Mouse (Mus musculus) midbrain, embryonic 15.5 days (tissue): ENCODE results near the gene Nr1i2. TPM values are rescaled to one million over a fixed set of nuclear protein-coding genes. Genes with fewer than 3 reads are reported as not detected.
"Not testable (repeated sequence)": the region's sequence is repeated elsewhere in the genome, so short reads cannot be mapped to it uniquely, and the experiment has no call there.

Source experiments
- ATAC-seq: fragments of 200-750 bp; cut with Nextera tagmentation; replicated peaks from 2 replicates; pipeline ENCODE4 v1.8.0; 2017; ENCODE audit warnings: moderate TSS enrichment
- H3K27ac ChIP-seq: fragments of 300-500 bp; sonication (generic); 2 replicates; pipeline ENCODE4 v1.5.1; 2015; ENCODE audit warnings: mild to moderate bottlenecking, inconsistent platforms
- H3K27me3 ChIP-seq: fragments of 300-500 bp; sonication (generic); replicated peaks from 2 replicates; pipeline ENCODE4 v1.6.1; 2015; ENCODE audit warnings: inconsistent platforms
- H3K36me3 ChIP-seq: fragments of 300-500 bp; sonication (generic); replicated peaks from 2 replicates; pipeline ENCODE4 v1.6.1; 2015; ENCODE audit warnings: inconsistent platforms
- H3K4me1 ChIP-seq: fragments of 300-500 bp; sonication (generic); 2 replicates; pipeline ENCODE4 v1.6.1; 2015; ENCODE audit warnings: inconsistent platforms
- H3K4me2 ChIP-seq: fragments of 300-500 bp; sonication (generic); 2 replicates; pipeline ENCODE4 v1.6.1; 2015; ENCODE audit warnings: inconsistent platforms, mild to moderate bottlenecking, moderate library complexity
- H3K4me3 ChIP-seq: fragments of 300-500 bp; sonication (generic); 2 replicates; pipeline ENCODE4 v1.5.1; 2015; ENCODE audit warnings: mild to moderate bottlenecking, inconsistent platforms
- H3K9ac ChIP-seq: fragments of 300-500 bp; sonication (generic); 2 replicates; pipeline ENCODE4 v1.6.1; 2015; ENCODE audit warnings: mild to moderate bottlenecking, inconsistent platforms
- H3K9me3 ChIP-seq: fragments of 300-500 bp; sonication (generic); 2 replicates; pipeline ENCODE4 v1.6.1; 2016; ENCODE audit warnings: inconsistent platforms
- WGBS: fragments of 180-500 bp; shearing (Covaris S2); methylation state at CpG from one replicate; pipeline ENCODE4 v1.1.7; 2015; ENCODE audit warnings: mixed read lengths; 5-methylcytosine and 5-hydroxymethylcytosine counted together
- polyA plus RNA-seq: library from polyadenylated mRNA; unstranded; fragments of >200 nt; fragmentation: Nextera tagmentation; extraction: Ambion mirVana; gene quantifications from 2 replicates; pipeline ENCODE4 v1.2.1, GENCODE M21; 2015

Gene Nr1i2
- 0.08 TPM in 1 of 2 replicates, not detected in the other for polyA plus RNA-seq

DNA sequence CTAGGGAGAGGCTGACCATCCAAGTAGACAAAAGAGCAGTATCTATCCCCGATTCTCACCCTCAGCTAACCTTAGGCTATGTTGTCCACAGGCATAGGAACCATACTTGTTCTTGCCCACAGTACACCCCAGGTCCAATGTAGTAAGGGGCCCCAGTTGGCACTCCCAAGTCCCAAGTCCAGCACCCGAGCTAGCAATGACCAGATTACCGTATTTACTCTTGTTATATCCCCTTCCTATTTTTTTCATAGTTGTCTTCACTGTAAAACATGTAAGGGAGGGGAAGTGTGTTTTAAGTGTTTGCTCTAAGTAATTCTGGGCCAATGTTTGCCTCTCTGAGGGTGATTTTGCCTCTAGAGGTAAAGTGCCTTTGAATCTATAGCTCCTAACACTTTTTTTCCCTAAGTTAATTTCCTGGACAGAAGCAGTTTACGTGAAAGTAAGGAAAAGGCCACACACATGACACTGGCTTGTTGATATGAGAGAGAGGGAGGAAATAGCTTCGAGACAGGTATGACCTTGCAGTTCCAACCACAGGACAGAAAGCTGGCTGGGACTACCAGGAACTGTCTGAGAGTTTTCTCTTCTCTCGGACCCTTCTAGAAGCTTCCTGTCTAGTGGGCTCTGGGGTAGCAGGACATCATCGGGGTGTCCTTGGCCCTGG lies at the start of gene Nr1i2:
Nr1i2 (minus strand) TSS at position 140 of the 664 bp plus-strand sequence.
- H3K9me3 ChIP-seq = no peaks in the 10 kb centered on the region
- H3K4me3 ChIP-seq = no peak within 1 kb of the TSS
- no peaks in the 10 kb centered on the region for H3K36me3 ChIP-seq
- no peak within 1 kb of the TSS for H3K4me2 ChIP-seq
- ATAC-seq = no peak
- H3K27ac ChIP-seq = no peak within 1 kb of the TSS
- 78% methylated on average over 7 of the region's 7 CpGs for WGBS
- no peaks in the 10 kb centered on the region for H3K27me3 ChIP-seq
- no peaks in the 10 kb centered on the region for H3K4me1 ChIP-seq
- no peak within 1 kb of the TSS for H3K9ac ChIP-seq

DNA sequence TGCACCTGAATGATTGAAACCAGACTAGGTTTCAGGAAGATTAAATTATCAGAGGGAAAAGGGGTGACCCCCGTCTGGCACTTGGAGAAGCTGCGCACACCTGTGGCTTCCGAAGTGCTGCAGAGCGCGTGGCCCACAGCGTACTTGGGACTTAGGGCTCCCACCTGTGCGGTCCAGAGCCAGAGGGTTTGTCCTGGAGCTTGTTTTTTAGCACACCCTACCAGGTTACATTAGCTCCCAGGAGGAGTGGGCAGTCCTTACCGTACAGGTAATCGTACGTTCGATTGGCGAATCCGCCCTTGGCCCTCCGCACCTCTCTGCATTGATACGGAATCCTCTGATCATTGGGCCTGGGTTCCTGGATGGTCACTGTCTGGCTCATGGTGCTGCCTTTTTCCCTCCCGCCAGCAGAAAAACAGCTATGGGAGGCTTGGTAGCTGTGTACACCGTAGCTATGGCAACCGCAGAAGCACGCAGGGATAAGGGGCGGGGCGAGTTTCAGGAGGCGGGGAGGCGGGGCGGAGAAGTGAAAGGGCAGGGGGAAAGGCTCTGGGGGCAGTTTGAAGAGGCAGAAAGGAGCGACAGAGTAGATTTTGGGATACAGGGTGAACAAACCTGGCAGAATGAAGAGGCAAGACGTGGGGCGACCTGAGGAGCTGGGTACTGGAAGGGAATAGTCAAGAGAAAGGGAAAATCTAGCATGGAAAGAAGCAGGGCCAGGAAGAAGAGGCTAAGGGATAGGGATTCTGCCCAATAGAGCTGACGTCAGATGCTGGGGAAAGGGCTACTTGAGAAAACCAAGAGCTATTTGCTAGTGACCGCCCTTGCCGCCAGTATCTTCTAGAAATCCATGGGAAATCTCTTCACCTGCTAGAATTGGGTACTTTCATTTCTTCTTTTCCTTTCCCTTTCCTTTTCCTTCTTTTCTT lies 47.0 kb upstream of the Nr1i2 start, which contains the start of gene Maats1:
Maats1 (minus strand) TSS at position 748 of the 929 bp plus-strand sequence.
- peak; percentile 94 for ATAC-seq
- no peak within 1 kb of the TSS for H3K27ac ChIP-seq
- H3K4me2 ChIP-seq = peak within 1 kb of the TSS; percentile 69
- 6% methylated on average over 30 of the region's 30 CpGs for WGBS
- no peaks in the 10 kb centered on the region for H3K9me3 ChIP-seq
- H3K27me3 ChIP-seq = no peaks in the 10 kb centered on the region
- peak within 1 kb of the TSS; percentile 40 for H3K9ac ChIP-seq
- H3K4me1 ChIP-seq = peaks cover 6% of the 10 kb centered on the region
- H3K36me3 ChIP-seq = no peaks in the 10 kb centered on the region
- H3K4me3 ChIP-seq = peak within 1 kb of the TSS; percentile 42

DNA sequence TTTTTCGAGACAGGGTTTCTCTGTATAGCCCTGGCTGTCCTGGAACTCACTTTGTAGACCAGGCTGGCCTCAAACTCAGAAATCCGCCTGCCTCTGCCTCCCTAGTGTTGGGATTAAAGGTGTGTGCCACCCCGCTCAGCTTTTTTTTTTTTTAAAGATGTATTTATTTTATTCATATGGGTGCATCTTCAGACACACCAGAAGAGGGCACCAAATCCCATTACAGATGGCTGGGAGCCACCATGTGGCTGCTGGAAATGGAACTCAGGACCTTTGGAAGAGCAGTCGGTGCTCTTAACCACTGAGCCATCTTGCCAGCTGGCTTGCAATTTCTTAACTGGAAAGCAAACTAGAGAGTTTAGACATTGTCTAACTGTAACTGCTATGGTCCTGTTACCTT lies 43.5 kb upstream of the Nr1i2 start:
- H3K27me3 ChIP-seq, H3K4me2 ChIP-seq, H3K4me3 ChIP-seq, ATAC-seq, H3K4me1 ChIP-seq, H3K27ac ChIP-seq, H3K9ac ChIP-seq, H3K36me3 ChIP-seq, H3K9me3 ChIP-seq: not testable (repeated sequence)
- 93% methylated on average over 4 of the region's 4 CpGs for WGBS

DNA sequence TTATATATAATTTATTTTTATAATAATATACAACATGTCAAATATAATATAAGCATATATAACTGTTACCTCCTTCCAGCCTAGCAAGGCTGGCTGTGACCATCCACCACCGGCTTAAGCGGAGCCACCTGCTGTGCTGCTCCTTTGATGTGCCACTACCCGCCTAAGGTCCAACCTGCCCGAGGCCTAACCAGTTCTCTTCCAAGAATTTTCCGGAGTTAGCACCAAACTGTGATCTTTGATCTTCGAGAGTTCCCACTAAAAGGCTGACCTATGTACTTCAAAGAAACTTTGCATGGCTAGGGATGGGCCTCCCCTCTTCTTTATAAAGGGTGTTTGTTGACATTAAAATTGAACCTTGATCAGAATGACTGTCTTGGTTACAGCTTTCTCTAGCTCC lies 39.8 kb upstream of the Nr1i2 start:
- Histone ChIP-seq H3K27ac (no peak overlapping the region), H3K9me3 (no peaks in the 10 kb centered on the region), H3K9ac (no peak overlapping the region), H3K4me3 (no peak overlapping the region), H3K36me3 (no peaks in the 10 kb centered on the region), H3K4me1 (no peaks in the 10 kb centered on the region), H3K4me2 (no peak overlapping the region), H3K27me3 (no peaks in the 10 kb centered on the region)
- 37% methylated on average over 6 of the region's 6 CpGs for WGBS
- ATAC-seq = no peak

DNA sequence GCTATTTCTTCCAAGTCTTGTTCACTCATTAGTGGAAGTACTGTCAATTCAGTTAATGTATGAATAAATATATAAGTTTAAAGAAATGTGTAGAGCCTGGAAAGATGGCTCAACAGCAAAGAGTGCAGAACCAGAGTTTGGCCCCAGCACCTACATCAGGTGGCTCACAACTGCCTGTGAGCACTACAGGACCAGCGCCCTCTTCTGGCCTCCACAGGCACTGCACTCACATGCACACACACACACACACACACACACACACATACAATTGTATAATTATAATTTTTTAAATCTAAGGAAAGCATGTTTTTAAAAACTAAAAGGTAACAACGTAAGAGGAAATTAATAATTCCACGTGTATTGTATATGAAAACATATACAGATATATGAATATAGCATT lies 34.7 kb upstream of the Nr1i2 start:
- no peaks in the 10 kb centered on the region for H3K36me3 ChIP-seq
- H3K4me1 ChIP-seq = no peaks in the 10 kb centered on the region
- ATAC-seq = no peak
- no peak overlapping the region for H3K4me2 ChIP-seq
- no peaks in the 10 kb centered on the region for H3K9me3 ChIP-seq
- no peak overlapping the region for H3K27ac ChIP-seq
- 88% methylated on average over 3 of the region's 3 CpGs for WGBS
- no peaks in the 10 kb centered on the region for H3K27me3 ChIP-seq
- no peak overlapping the region for H3K9ac ChIP-seq
- H3K4me3 ChIP-seq = no peak overlapping the region

DNA sequence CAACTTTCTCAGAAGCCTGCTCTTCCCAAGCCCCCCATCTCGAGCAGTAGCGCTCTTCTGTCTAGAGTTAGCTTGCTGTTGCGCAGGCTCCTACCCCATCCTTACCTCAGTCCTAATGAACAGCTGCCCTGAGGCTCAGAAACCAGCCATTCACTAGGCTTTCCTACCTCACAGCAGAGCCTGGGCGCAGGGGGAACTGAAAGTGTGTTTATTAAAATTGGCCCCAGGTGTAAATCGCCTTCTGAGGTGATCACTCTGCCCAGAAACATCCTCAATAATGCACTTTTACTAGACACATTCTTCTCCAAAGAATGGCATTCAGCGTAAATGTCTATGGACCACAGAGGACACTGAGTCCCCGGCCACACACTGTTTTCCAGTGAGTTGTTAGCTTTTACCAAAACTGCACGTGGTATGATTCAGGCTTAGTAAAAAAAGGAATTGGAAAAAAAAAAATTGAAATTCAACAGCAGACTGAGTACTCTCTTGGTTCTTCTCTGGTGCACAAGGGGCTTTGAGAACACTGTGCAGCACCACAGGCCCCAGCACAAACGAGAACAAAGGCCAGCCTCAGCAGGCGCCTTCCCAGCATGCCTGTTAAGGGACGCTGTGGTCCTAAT lies 32.3 kb upstream of the Nr1i2 start:
- Histone ChIP-seq H3K4me3 (no peak overlapping the region), H3K9me3 (no peaks in the 10 kb centered on the region), H3K27me3 (no peaks in the 10 kb centered on the region), H3K9ac (no peak overlapping the region), H3K36me3 (no peaks in the 10 kb centered on the region), H3K4me2 (no peak overlapping the region), H3K4me1 (no peaks in the 10 kb centered on the region), H3K27ac (no peak overlapping the region)
- WGBS = 80% methylated on average over 11 of the region's 11 CpGs
- ATAC-seq = no peak

DNA sequence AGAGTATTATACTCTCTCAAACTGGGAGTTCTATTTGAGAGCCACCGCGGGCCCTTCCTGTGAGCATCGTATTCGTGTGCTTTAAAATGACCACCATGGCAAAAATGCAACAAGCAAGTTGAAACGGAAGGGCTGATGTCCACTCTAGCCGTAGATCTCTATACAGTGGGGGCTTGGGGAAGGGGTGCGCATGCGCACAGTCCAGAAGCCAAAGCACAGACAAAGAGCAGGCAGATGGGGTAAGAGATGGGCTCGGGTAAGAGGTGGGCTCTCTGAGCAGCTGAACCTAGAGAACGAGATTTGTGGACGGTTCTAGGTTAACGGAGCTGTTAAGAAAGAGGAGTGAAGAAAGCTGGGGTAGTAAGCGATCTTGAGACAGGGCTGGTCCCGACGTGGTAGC lies 29.7 kb upstream of the Nr1i2 start:
- H3K4me3 ChIP-seq = no peak overlapping the region
- ATAC-seq = no peak
- WGBS = 90% methylated on average over 15 of the region's 15 CpGs
- H3K4me1 ChIP-seq = no peaks in the 10 kb centered on the region
- no peak overlapping the region for H3K4me2 ChIP-seq
- H3K36me3 ChIP-seq = no peaks in the 10 kb centered on the region
- H3K27ac ChIP-seq = no peak overlapping the region
- no peak overlapping the region for H3K9ac ChIP-seq
- H3K9me3 ChIP-seq = no peaks in the 10 kb centered on the region
- no peaks in the 10 kb centered on the region for H3K27me3 ChIP-seq

DNA sequence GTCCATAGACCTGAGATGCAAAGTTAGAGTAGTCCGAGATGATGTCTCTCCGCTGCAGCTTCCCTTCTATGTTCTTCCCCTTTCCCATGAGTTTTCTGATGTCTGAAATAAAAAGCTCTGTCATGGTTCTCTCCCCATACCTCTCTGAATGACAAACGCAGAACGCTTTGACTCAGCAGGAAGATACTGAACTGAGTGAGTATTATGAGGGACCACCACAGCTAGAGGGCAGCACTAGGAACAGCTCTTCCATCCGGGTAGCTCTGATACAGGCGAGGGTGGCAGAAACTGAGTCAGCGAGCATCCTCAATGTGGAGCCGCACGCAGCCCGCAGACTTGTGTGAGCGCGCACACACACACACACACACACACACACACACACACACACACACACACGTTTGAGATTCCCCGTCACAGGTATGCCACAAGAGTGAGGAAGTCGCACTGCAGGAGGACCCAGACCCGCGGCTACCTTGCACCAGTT lies 26.9 kb upstream of the Nr1i2 start:
- H3K4me2 ChIP-seq = peak overlapping the region; percentile 47
- peak; percentile 86 for ATAC-seq
- no peak overlapping the region for H3K9ac ChIP-seq
- no peaks in the 10 kb centered on the region for H3K4me1 ChIP-seq
- H3K27me3 ChIP-seq = no peaks in the 10 kb centered on the region
- 27% methylated on average over 17 of the region's 17 CpGs for WGBS
- H3K27ac ChIP-seq = no peak overlapping the region
- no peaks in the 10 kb centered on the region for H3K9me3 ChIP-seq
- peak overlapping the region; percentile 20; the same call in 1 of the 2 replicates for H3K4me3 ChIP-seq
- H3K36me3 ChIP-seq = no peaks in the 10 kb centered on the region

DNA sequence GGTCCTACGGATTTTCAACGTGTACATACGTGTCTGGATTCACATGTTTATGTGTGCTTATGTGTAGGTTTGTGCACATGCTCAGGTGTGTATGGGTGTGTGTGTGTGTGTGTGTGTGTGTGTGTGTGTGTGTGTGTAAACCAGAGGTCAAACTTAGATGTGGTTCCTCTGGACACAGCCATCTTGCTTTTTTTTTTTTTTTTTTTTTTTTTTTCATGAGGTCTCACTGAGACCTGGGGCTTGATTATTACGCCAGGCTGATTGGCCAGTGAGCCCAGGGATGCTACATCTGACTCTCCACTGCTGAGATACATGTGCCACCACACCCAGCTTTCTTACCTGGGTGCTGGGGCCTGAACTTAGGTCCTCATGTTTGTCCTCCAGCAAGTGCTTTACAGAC lies 24.5 kb upstream of the Nr1i2 start:
- H3K4me2 ChIP-seq = no peak overlapping the region
- no peaks in the 10 kb centered on the region for H3K36me3 ChIP-seq
- H3K4me1 ChIP-seq = no peaks in the 10 kb centered on the region
- no peak overlapping the region for H3K9ac ChIP-seq
- no peak overlapping the region for H3K27ac ChIP-seq
- 91% methylated on average over 4 of the region's 4 CpGs for WGBS
- ATAC-seq = no peak
- H3K4me3 ChIP-seq = no peak overlapping the region
- H3K27me3 ChIP-seq = no peaks in the 10 kb centered on the region
- no peaks in the 10 kb centered on the region for H3K9me3 ChIP-seq

DNA sequence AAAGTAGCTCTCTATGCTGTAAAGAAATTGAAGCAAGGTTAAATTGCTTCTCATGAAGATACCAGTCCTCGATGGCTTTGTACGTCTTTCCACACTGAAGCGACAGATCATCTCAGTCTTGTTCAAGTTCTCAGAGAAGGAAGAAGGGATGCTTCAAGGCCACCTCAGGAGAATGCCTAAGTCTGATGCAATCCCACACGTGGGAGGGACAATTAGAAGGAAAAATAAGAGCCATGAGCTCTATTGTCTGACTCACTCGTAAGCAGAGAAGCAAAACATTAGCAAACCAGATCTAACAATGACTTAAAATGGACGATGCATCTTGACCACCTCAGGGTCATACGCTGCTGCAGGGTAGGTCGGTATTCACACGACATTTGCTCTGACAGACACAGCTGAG lies 23.9 kb upstream of the Nr1i2 start:
- no peaks in the 10 kb centered on the region for H3K9me3 ChIP-seq
- no peaks in the 10 kb centered on the region for H3K4me1 ChIP-seq
- H3K9ac ChIP-seq = no peak overlapping the region
- H3K27me3 ChIP-seq = no peaks in the 10 kb centered on the region
- H3K4me3 ChIP-seq = no peak overlapping the region
- no peaks in the 10 kb centered on the region for H3K36me3 ChIP-seq
- 80% methylated on average over 9 of the region's 9 CpGs for WGBS
- no peak overlapping the region for H3K4me2 ChIP-seq
- no peak overlapping the region for H3K27ac ChIP-seq
- no peak for ATAC-seq

DNA sequence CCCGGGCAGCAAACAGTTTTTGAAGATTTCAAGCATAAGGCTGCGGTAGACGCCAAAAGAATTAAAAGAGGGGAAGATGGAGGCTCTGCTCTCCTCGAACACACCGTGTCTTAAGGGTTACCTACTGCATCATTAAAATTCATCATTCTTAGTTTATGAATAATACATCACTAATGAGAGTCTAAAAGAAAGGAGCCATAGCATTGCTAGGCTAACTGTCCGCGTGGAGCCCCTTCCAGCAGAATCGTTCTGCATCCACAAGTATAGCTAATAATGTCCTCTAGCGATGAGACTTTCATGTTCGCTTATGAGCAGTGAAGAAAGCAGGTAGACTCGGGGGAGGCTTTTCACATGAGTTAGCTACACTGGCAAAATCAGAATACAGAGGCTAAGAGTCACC lies 13.6 kb upstream of the Nr1i2 start:
- Histone ChIP-seq H3K9ac (no peak overlapping the region), H3K9me3 (no peaks in the 10 kb centered on the region), H3K27ac (peak overlapping the region; percentile 48), H3K4me3 (no peak overlapping the region), H3K4me1 (peaks cover 17% of the 10 kb centered on the region), H3K27me3 (no peaks in the 10 kb centered on the region), H3K36me3 (no peaks in the 10 kb centered on the region), H3K4me2 (peak overlapping the region; percentile 26)
- peak; percentile 89 for ATAC-seq
- WGBS = 42% methylated on average over 11 of the region's 11 CpGs

DNA sequence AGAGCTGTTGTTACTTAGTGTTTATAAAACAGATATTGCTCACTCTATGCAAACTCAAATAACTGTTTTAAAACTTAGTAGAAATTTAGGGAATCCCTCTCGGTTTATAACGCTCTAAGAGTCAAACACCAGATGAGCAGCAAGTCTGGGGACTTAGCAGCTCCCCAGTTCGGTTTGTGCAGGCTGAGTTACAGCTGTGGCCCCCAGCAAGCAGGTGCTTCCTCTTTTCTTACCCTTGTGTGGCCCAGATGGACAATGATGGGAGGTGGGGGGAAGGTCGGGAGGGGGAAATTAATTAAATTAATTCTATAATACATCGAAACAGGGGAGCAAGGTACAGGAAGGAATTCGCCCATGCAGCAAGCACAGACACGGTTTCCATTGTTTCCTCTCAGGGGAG lies 13.0 kb upstream of the Nr1i2 start:
- H3K27ac ChIP-seq = peak overlapping the region; percentile 48
- peak; percentile 37; the same call in 1 of the 2 replicates for ATAC-seq
- peaks cover 17% of the 10 kb centered on the region for H3K4me1 ChIP-seq
- H3K9ac ChIP-seq = no peak overlapping the region
- peak overlapping the region; percentile 26 for H3K4me2 ChIP-seq
- H3K36me3 ChIP-seq = no peaks in the 10 kb centered on the region
- H3K27me3 ChIP-seq = no peaks in the 10 kb centered on the region
- 42% methylated on average over 7 of the region's 7 CpGs for WGBS
- H3K9me3 ChIP-seq = no peaks in the 10 kb centered on the region
- no peak overlapping the region for H3K4me3 ChIP-seq
